Mouse (Mus musculus) intestine, postnatal 0 days (tissue): ENCODE data around the gene Llgl2. TPM values are rescaled to one million over a fixed set of nuclear protein-coding genes. Genes with fewer than 3 reads are reported as not detected.

ENCODE experiments used
- ATAC-seq: fragments of 200-750 bp; cut with Nextera tagmentation; 2 replicates; pipeline ENCODE4 v1.8.0; 2017; ENCODE audit warnings: mild to moderate bottlenecking, moderate TSS enrichment, moderate library complexity
- H3K27ac ChIP-seq: fragments of 300-500 bp; sonication (generic); 2 replicates; pipeline ENCODE4 v1.5.1; 2014; ENCODE audit warnings: mild to moderate bottlenecking, low read depth, low read length, moderate library complexity
- H3K27me3 ChIP-seq: fragments of 300-500 bp; sonication (generic); replicated peaks from 2 replicates; pipeline ENCODE4 v1.6.1; 2014; ENCODE audit warnings: low read length, mixed read lengths; ENCODE audit not compliant: control insufficient read depth, insufficient read depth
- H3K36me3 ChIP-seq: fragments of 300-500 bp; sonication (generic); 2 replicates; pipeline ENCODE4 v1.6.1; 2014; ENCODE audit warnings: mild to moderate bottlenecking, moderate library complexity; ENCODE audit not compliant: control insufficient read depth, insufficient read depth
- H3K4me1 ChIP-seq: fragments of 300-500 bp; sonication (generic); replicated peaks from 2 replicates; pipeline ENCODE4 v1.6.1; 2014; ENCODE audit warnings: antibody characterized with exemption, low read length, mixed read lengths; ENCODE audit not compliant: control insufficient read depth, insufficient read depth
- H3K4me2 ChIP-seq: fragments of 300-500 bp; sonication (generic); replicated peaks from 2 replicates; pipeline ENCODE4 v1.6.1; 2014; ENCODE audit warnings: low read depth, mild to moderate bottlenecking, moderate library complexity
- H3K4me3 ChIP-seq: fragments of 300-500 bp; sonication (generic); 2 replicates; pipeline ENCODE4 v1.5.1; 2014; ENCODE audit warnings: low read depth, low read length
- H3K9ac ChIP-seq: fragments of 300-500 bp; sonication (generic); 2 replicates; pipeline ENCODE4 v1.6.1; 2014; ENCODE audit warnings: mild to moderate bottlenecking, low read depth, low read length
- H3K9me3 ChIP-seq: fragments of 300-500 bp; sonication (generic); 2 replicates; pipeline ENCODE4 v1.6.1; 2016; ENCODE audit warnings: mixed run types; ENCODE audit not compliant: control insufficient read depth
- CTCF ChIP-seq: sonication (generic); IDR thresholded peaks from 2 replicates; pipeline ENCODE4 v1.5.1; 2016; ENCODE audit warnings: low read depth, mild to moderate bottlenecking, control low read depth, antibody characterized with exemption, moderate library complexity
- WGBS: fragments of 180-500 bp; shearing (Covaris S2); extraction: QIAGEN DNeasy Blood & Tissue Kit; methylation state at CpG from one replicate; pipeline ENCODE4 v1.1.7; 2014; 5-methylcytosine and 5-hydroxymethylcytosine counted together
- polyA plus RNA-seq: library from polyadenylated mRNA; unstranded; fragments of >200 nt; fragmentation: Nextera tagmentation; extraction: Ambion mirVana; gene quantifications from 2 replicates; pipeline ENCODE4 v1.2.1, GENCODE M21; 2015

Gene Llgl2
- polyA plus RNA-seq, 1 experiment from 2014 or later = 61.8 TPM

GRCm38 (mm10) chr11:115821001-115821400 lies 2.8 kb upstream of the Llgl2 start:
- 71% methylated on average over 4 of the region's 4 CpGs for WGBS
- Histone ChIP-seq H3K4me2 (no peak overlapping the region), H3K9ac (no peak overlapping the region), H3K27me3 (no peaks in the 10 kb centered on the region), H3K36me3 (peaks cover 25% of the 10 kb centered on the region; the same call in 1 of the 2 replicates), H3K9me3 (no peaks in the 10 kb centered on the region), H3K27ac (no peak overlapping the region), H3K4me1 (0 out of 2 replicates have a peak, but pooled peaks cover 5% of the 10 kb centered on the region), H3K4me3 (no peak overlapping the region)
- no peak for TF ChIP-seq CTCF
- ATAC-seq = no peak

GRCm38 (mm10) chr11:115824813-115825212 lies 964 bp downstream of the Llgl2 start:
- Histone ChIP-seq H3K4me1 (peaks cover 14% of the 10 kb centered on the region), H3K4me3 (peak overlapping the region; percentile 81), H3K4me2 (peak overlapping the region; percentile 90), H3K27me3 (no peaks in the 10 kb centered on the region), H3K27ac (peak overlapping the region; percentile 97), H3K36me3 (peaks cover 16% of the 10 kb centered on the region; the same call in 1 of the 2 replicates), H3K9me3 (no peaks in the 10 kb centered on the region), H3K9ac (peak overlapping the region; percentile 83)
- WGBS = 14% methylated on average over 11 of the region's 11 CpGs
- ATAC-seq = peak; percentile 58
- no peak for TF ChIP-seq CTCF

GRCm38 (mm10) chr11:115826487-115826886 lies 2.6 kb downstream of the Llgl2 start:
- 52% methylated on average over 5 of the region's 5 CpGs for WGBS
- H3K9ac ChIP-seq = no peak overlapping the region
- TF ChIP-seq CTCF = no peak

GRCm38 (mm10) chr11:115827624-115828023 lies 3.8 kb downstream of the Llgl2 start:
- TF ChIP-seq CTCF = no peak
- H3K27me3 ChIP-seq = no peaks in the 10 kb centered on the region

More at GRCm38 (mm10) chr11:115826487-115826886, 2.6 kb downstream of the Llgl2 start:
- H3K27me3 ChIP-seq = no peaks in the 10 kb centered on the region
- no peaks in the 10 kb centered on the region for H3K9me3 ChIP-seq
- peaks cover 18% of the 10 kb centered on the region for H3K4me1 ChIP-seq
- ATAC-seq = no peak
- peak overlapping the region; percentile 81; the same call in 1 of the 2 replicates for H3K4me3 ChIP-seq
- H3K27ac ChIP-seq = no peak overlapping the region
- H3K36me3 ChIP-seq = peaks cover 5% of the 10 kb centered on the region; the same call in 1 of the 2 replicates
- H3K4me2 ChIP-seq = peak overlapping the region; percentile 90

GRCm38 (mm10) chr11:115829036-115829435 lies 5.2 kb downstream of the Llgl2 start:
- H3K36me3 ChIP-seq = no peaks in the 10 kb centered on the region; the same call in 1 of the 2 replicates
- H3K27ac ChIP-seq = no peak overlapping the region
- 60% methylated on average over 4 of the region's 4 CpGs for WGBS
- no peak overlapping the region for H3K9ac ChIP-seq
- H3K27me3 ChIP-seq = no peaks in the 10 kb centered on the region
- no peak for ATAC-seq
- H3K4me1 ChIP-seq = peaks cover 19% of the 10 kb centered on the region
- H3K9me3 ChIP-seq = no peaks in the 10 kb centered on the region
- H3K4me2 ChIP-seq = 0 out of 2 replicates have a peak overlapping the region, but pooled peaks have one; percentile 46
- no peak for TF ChIP-seq CTCF
- no peak overlapping the region for H3K4me3 ChIP-seq

More at GRCm38 (mm10) chr11:115827624-115828023, 3.8 kb downstream of the Llgl2 start:
- H3K9me3 ChIP-seq = no peaks in the 10 kb centered on the region
- no peak overlapping the region for H3K9ac ChIP-seq
- peaks cover 21% of the 10 kb centered on the region for H3K4me1 ChIP-seq
- no peak for ATAC-seq
- peak overlapping the region; percentile 90 for H3K4me2 ChIP-seq
- 72% methylated on average over 6 of the region's 6 CpGs for WGBS
- H3K36me3 ChIP-seq = no peaks in the 10 kb centered on the region; the same call in 1 of the 2 replicates
- H3K27ac ChIP-seq = no peak overlapping the region
- H3K4me3 ChIP-seq = no peak overlapping the region

- no peak for ATAC-seq
- H3K27me3 ChIP-seq = no peaks in the 10 kb centered on the region
- H3K4me1 ChIP-seq = peaks cover 19% of the 10 kb centered on the region
- no peak overlapping the region for H3K4me3 ChIP-seq
- TF ChIP-seq CTCF = no peak
- no peaks in the 10 kb centered on the region; the same call in 1 of the 2 replicates for H3K36me3 ChIP-seq
- WGBS = 34% methylated on average over 25 of the region's 25 CpGs
- peak overlapping the region; percentile 46 for H3K4me2 ChIP-seq
- 0 out of 2 replicates have a peak overlapping the region, but pooled peaks have one; percentile 17 for H3K9ac ChIP-seq
- no peaks in the 10 kb centered on the region for H3K9me3 ChIP-seq
- H3K27ac ChIP-seq = peak overlapping the region; percentile 61
These were observed 6.9 kb downstream of the Llgl2 start for GRCm38 (mm10) chr11:115830550-115831325.
